Mouse (Mus musculus) C2C12 (cell line): ENCODE measurements around the gene Ppif.

ENCODE experiments used
- CEBPB ChIP-seq: IDR thresholded peaks from one replicate; pipeline ENCODE4 v1.6.1; 2011; ENCODE audit warnings: low read depth, mild to moderate bottlenecking, control low read depth, moderate library complexity
- CTCF ChIP-seq: IDR thresholded peaks from one replicate; pipeline ENCODE4 v1.5.1; 2011; ENCODE audit not compliant: control insufficient read depth, insufficient read depth, insufficient read length
- FOSL1 ChIP-seq: IDR thresholded peaks from one replicate; pipeline ENCODE4 v1.8.0; 2011; ENCODE audit warnings: mild to moderate bottlenecking, low read length; ENCODE audit not compliant: poor library complexity, insufficient read depth, severe bottlenecking
- MAX ChIP-seq: IDR thresholded peaks from one replicate; pipeline ENCODE4 v1.6.1; 2011; ENCODE audit warnings: mild to moderate bottlenecking, control low read depth
- MYOD1 ChIP-seq: IDR thresholded peaks from one replicate; pipeline ENCODE4 v1.6.1; 2011; ENCODE audit warnings: low read depth; ENCODE audit not compliant: control insufficient read depth, insufficient read length
- MYOG ChIP-seq: IDR thresholded peaks from one replicate; pipeline ENCODE4 v1.6.1; 2011; ENCODE audit not compliant: control insufficient read depth, insufficient read length; ENCODE audit errors: extremely low read depth
- USF1 ChIP-seq: IDR thresholded peaks from one replicate; pipeline ENCODE4 v1.6.1; 2011; ENCODE audit warnings: low read depth, mild to moderate bottlenecking, control low read depth, moderate library complexity

GRCm38 (mm10) chr14:25667587-25667986, 26.4 kb upstream of the Ppif start:
- TF ChIP-seq CTCF (no peak), MAX (no peak), USF1 (no peak), MYOD1 (no peak), FOSL1 (no peak), MYOG (no peak), CEBPB (no peak)
